Mouse (Mus musculus): ENCODE measurements around the gene Bach2. TPM values are rescaled to one million over a fixed set of nuclear protein-coding genes. Genes with fewer than 3 reads are reported as not detected.

The Bach2 gene
- total and polyA plus RNA-seq, 2 experiments from 2014 or later: 2.1 to 2.4 TPM

- peak; percentile 38; the same call in 1 of the 2 replicates for TF ChIP-seq CTCF (IDR thresholded peaks at IDR 0.05; ENCODE audit: low read depth)
- no peak for TF ChIP-seq EP300 (IDR thresholded peaks at IDR 0.05; ENCODE audit: low read depth)
- H3K36me3 ChIP-seq (replicated peaks; ENCODE audit: control insufficient read depth, insufficient read depth, low read length): no peaks in the 10 kb centered on the region
- H3K27ac ChIP-seq (ENCODE audit: low read depth): peak overlapping the region; percentile 51
- ATAC-seq (ENCODE audit: insufficient read depth, low read depth) (peak; percentile 72), DNase-seq (ENCODE audit: low spot score) (no peak)
- H3K4me3 ChIP-seq (ENCODE audit: low read depth, low read length): no peak overlapping the region
- no peaks in the 10 kb centered on the region for H3K27me3 ChIP-seq (ENCODE audit: control insufficient read depth, insufficient read depth, low read length)
- WGBS: 66% methylated on average over 9 of the region's 9 CpGs
- no peak overlapping the region for H3K9ac ChIP-seq (replicated peaks; ENCODE audit: low read depth, low read length)
- H3K4me1 ChIP-seq (ENCODE audit: control insufficient read depth, insufficient read depth): peaks cover 18% of the 10 kb centered on the region; the same call in 1 of the 2 replicates
- no peaks in the 10 kb centered on the region for H3K9me3 ChIP-seq (replicated peaks; ENCODE audit: control insufficient read depth, low read length)
- H3K4me2 ChIP-seq (ENCODE audit: low read depth, low read length): no peak overlapping the region
Observed at GRCm38 (mm10) chr4:32409116-32409880, 170.7 kb downstream of the Bach2 start.

DNA sequence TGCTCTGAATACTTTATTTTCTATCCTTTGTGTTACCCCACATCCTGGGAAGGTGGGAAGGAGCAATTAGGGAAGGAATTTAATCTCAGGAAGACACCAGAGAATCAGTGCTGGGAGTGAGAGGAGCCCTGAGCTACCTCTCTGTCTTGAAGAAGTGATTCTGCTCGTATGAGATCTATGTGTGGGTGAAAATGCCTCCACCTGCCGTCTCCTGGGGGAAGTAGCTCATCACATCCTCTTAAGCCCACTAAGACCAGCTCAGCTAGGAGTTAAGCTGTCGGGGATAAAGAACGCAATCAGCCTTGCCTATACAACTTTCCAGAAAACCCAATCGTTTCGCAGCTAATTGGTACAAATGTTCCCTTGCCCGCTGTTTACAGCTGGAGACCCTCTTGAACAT, 174.5 kb downstream of the Bach2 start:
- Histone ChIP-seq H3K27me3 (ENCODE audit: control insufficient read depth, insufficient read depth, low read length) (no peaks in the 10 kb centered on the region), H3K4me1 (ENCODE audit: control insufficient read depth, insufficient read depth) (peaks cover 11% of the 10 kb centered on the region; the same call in 1 of the 2 replicates), H3K36me3 (replicated peaks; ENCODE audit: control insufficient read depth, insufficient read depth, low read length) (no peaks in the 10 kb centered on the region), H3K9ac (replicated peaks; ENCODE audit: low read depth, low read length) (no peak overlapping the region), H3K9me3 (replicated peaks; ENCODE audit: control insufficient read depth, low read length) (no peaks in the 10 kb centered on the region), H3K27ac (ENCODE audit: low read depth) (no peak overlapping the region), H3K4me2 (ENCODE audit: low read depth, low read length) (no peak overlapping the region), H3K4me3 (ENCODE audit: low read depth, low read length) (no peak overlapping the region)
- DNase-seq (ENCODE audit: low spot score) (no peak), ATAC-seq (ENCODE audit: insufficient read depth, low read depth) (no peak)
- WGBS: 76% methylated on average over 7 of the region's 7 CpGs
- TF ChIP-seq EP300 (IDR thresholded peaks at IDR 0.05; ENCODE audit: low read depth) (no peak), CTCF (IDR thresholded peaks at IDR 0.05; ENCODE audit: low read depth) (peak; percentile 16; the same call in 1 of the 2 replicates)

GRCm38 (mm10) chr4:32413505-32413904, 174.9 kb downstream of the Bach2 start:
- 85% methylated on average over 9 of the region's 9 CpGs for WGBS
- DNase-seq (ENCODE audit: low spot score) (no peak), ATAC-seq (ENCODE audit: insufficient read depth, low read depth) (no peak)

DNA sequence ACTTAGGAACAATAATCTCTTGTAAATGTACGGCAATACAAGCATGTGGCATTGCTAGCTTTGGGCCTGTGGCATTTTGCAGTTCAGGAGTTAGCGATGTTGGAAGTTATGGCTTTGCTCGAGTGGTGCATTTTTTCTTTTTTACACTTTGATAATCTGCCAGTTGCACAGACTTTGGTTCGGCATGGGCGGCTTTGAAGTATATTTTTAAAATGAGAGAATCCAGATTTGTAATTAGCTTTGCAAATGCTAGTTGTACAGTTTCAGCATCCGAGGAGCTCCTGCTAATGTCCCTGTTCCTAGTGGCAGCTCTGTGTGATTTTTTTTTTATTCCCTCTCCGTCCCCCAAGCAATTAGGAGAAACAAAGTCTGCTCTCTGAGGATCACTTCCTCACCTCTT, 176.4 kb downstream of the Bach2 start:
- 81% methylated on average over 7 of the region's 7 CpGs for WGBS
- peaks cover 1% of the 10 kb centered on the region; the same call in 1 of the 2 replicates for H3K4me1 ChIP-seq (ENCODE audit: control insufficient read depth, insufficient read depth)
- no peak for TF ChIP-seq EP300 (IDR thresholded peaks at IDR 0.05; ENCODE audit: low read depth)
- no peak for TF ChIP-seq CTCF (IDR thresholded peaks at IDR 0.05; ENCODE audit: low read depth)
- H3K36me3 ChIP-seq (replicated peaks; ENCODE audit: control insufficient read depth, insufficient read depth, low read length): no peaks in the 10 kb centered on the region
- no peak overlapping the region for H3K9ac ChIP-seq (replicated peaks; ENCODE audit: low read depth, low read length)
- no peak overlapping the region for H3K4me2 ChIP-seq (ENCODE audit: low read depth, low read length)
- no peaks in the 10 kb centered on the region for H3K9me3 ChIP-seq (replicated peaks; ENCODE audit: control insufficient read depth, low read length)
- H3K4me3 ChIP-seq (ENCODE audit: low read depth, low read length): no peak overlapping the region
- ATAC-seq (ENCODE audit: insufficient read depth, low read depth): no peak
- no peak overlapping the region for H3K27ac ChIP-seq (ENCODE audit: low read depth)
- no peaks in the 10 kb centered on the region for H3K27me3 ChIP-seq (ENCODE audit: control insufficient read depth, insufficient read depth, low read length)
- DNase-seq (ENCODE audit: low spot score): no peak

More at GRCm38 (mm10) chr4:32413505-32413904, 174.9 kb downstream of the Bach2 start:
- H3K4me2 ChIP-seq (ENCODE audit: low read depth, low read length): no peak overlapping the region
- H3K27me3 ChIP-seq (ENCODE audit: control insufficient read depth, insufficient read depth, low read length): no peaks in the 10 kb centered on the region
- peaks cover 11% of the 10 kb centered on the region; the same call in 1 of the 2 replicates for H3K4me1 ChIP-seq (ENCODE audit: control insufficient read depth, insufficient read depth)
- no peak overlapping the region for H3K27ac ChIP-seq (ENCODE audit: low read depth)
- no peaks in the 10 kb centered on the region for H3K9me3 ChIP-seq (replicated peaks; ENCODE audit: control insufficient read depth, low read length)
- H3K4me3 ChIP-seq (ENCODE audit: low read depth, low read length): no peak overlapping the region
- no peak for TF ChIP-seq EP300 (IDR thresholded peaks at IDR 0.05; ENCODE audit: low read depth)
- no peak for TF ChIP-seq CTCF (IDR thresholded peaks at IDR 0.05; ENCODE audit: low read depth)
- no peak overlapping the region for H3K9ac ChIP-seq (replicated peaks; ENCODE audit: low read depth, low read length)
- H3K36me3 ChIP-seq (replicated peaks; ENCODE audit: control insufficient read depth, insufficient read depth, low read length): no peaks in the 10 kb centered on the region

DNA sequence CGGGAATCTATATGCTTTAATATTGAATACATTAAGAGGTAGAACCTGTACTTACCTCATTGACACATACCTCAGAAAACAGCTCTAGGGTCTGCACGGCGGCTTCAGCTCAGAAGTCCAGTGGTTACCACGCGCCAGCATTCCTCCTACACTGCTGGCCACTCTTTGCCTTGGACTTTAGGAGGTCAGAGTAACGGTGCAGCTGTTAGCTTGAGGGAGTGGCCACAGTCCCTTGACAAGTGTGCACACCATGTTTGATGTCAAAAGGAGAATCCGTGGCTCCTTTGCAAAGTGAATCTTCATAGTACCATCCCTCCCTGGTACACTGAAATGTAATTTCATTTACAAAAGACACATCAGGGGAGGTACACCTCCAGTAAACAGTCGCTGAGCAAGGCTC, 179.3 kb downstream of the Bach2 start:
- Histone ChIP-seq H3K9ac (replicated peaks; ENCODE audit: low read depth, low read length) (no peak overlapping the region), H3K27me3 (ENCODE audit: control insufficient read depth, insufficient read depth, low read length) (no peaks in the 10 kb centered on the region), H3K4me1 (ENCODE audit: control insufficient read depth, insufficient read depth) (no peaks in the 10 kb centered on the region), H3K4me3 (ENCODE audit: low read depth, low read length) (no peak overlapping the region), H3K27ac (ENCODE audit: low read depth) (no peak overlapping the region), H3K9me3 (replicated peaks; ENCODE audit: control insufficient read depth, low read length) (no peaks in the 10 kb centered on the region), H3K36me3 (replicated peaks; ENCODE audit: control insufficient read depth, insufficient read depth, low read length) (no peaks in the 10 kb centered on the region), H3K4me2 (ENCODE audit: low read depth, low read length) (no peak overlapping the region)
- no peak for TF ChIP-seq CTCF (IDR thresholded peaks at IDR 0.05; ENCODE audit: low read depth)
- TF ChIP-seq EP300 (IDR thresholded peaks at IDR 0.05; ENCODE audit: low read depth): no peak
- DNase-seq (ENCODE audit: low spot score) (no peak), ATAC-seq (ENCODE audit: insufficient read depth, low read depth) (no peak)
- 82% methylated on average over 8 of the region's 8 CpGs for WGBS

Data from heart, postnatal 0 days (tissue).